ENCODE assay signal across 8 mouse cellular contexts in genomic region chr19:53649361-53649760, GRCm38 (mm10). TPM values are rescaled to one million over a fixed set of nuclear protein-coding genes. Genes with fewer than 3 reads are reported as not detected.
A peak's percentile ranks its signal among the peaks of the same experiment; 100 is the strongest.
DNase-seq lines count a peak whose midpoint lies in the region; ATAC-seq lines count a peak whose summit lies in the region.

No protein-coding gene starts in this region.

- no peaks in the 10 kb centered on the region for H3K9me3 ChIP-seq in forebrain, embryonic 15.5 days
- H3K9me3 ChIP-seq in forebrain, embryonic 11.5 days (ENCODE audit: control insufficient read depth, low read length): no peaks in the 10 kb centered on the region
- H3K9me3 ChIP-seq in limb, embryonic 11.5 days (ENCODE audit: control insufficient read depth, low read length): no peaks in the 10 kb centered on the region

- 73% methylated on average over 6 of the region's 6 CpGs for WGBS in forebrain, embryonic 15.5 days
- 85% methylated on average over 6 of the region's 6 CpGs for WGBS in forebrain, embryonic 11.5 days
- 80% methylated on average over 6 of the region's 6 CpGs for WGBS in limb, embryonic 11.5 days

- H3K4me1 ChIP-seq in forebrain, embryonic 15.5 days: peaks cover 12% of the 10 kb centered on the region
- peaks cover 7% of the 10 kb centered on the region for H3K4me1 ChIP-seq in forebrain, embryonic 11.5 days (replicated peaks; ENCODE audit: control insufficient read depth, insufficient read depth, low read length)
- H3K4me1 ChIP-seq in limb, embryonic 11.5 days (ENCODE audit: control insufficient read depth, insufficient read depth, low read length): peaks cover 15% of the 10 kb centered on the region; the same call in 1 of the 2 replicates

- DNase-seq in forebrain, embryonic 11.5 days (ENCODE audit: low spot score): no peak
- DNase-seq in kidney, postnatal 4 days: peak; percentile 43 to 58
- DNase-seq in kidney, adult 8-10 months: no peak
- peak; percentile 47 for DNase-seq in NIH3T3 (ENCODE audit: low read depth)
- no peak for DNase-seq in limb, embryonic 11.5 days (ENCODE audit: low spot score)
- DNase-seq in urinary bladder, postnatal 4 days (ENCODE audit: low spot score in 2 of 2): no peak
- DNase-seq in thymus, postnatal 36 days: no peak

- no peak overlapping the region for H3K9ac ChIP-seq in forebrain, embryonic 15.5 days (replicated peaks)
- no peak overlapping the region for H3K9ac ChIP-seq in forebrain, embryonic 11.5 days (ENCODE audit: low read length)
- H3K9ac ChIP-seq in limb, embryonic 11.5 days (ENCODE audit: low read length): peak overlapping the region; percentile 27

- 0 out of 2 replicates have a peak, but pooled peaks have one; percentile 15 for ATAC-seq in forebrain, embryonic 15.5 days (replicated peaks)
- no peak for ATAC-seq in forebrain, embryonic 11.5 days (replicated peaks; ENCODE audit: low FRiP score)
- ATAC-seq in limb, embryonic 11.5 days (ENCODE audit: insufficient number of reproducible peaks, low FRiP score, low TSS enrichment, low read depth): no peak

- H3K27me3 ChIP-seq in forebrain, embryonic 15.5 days: no peaks in the 10 kb centered on the region
- H3K27me3 ChIP-seq in forebrain, embryonic 11.5 days (ENCODE audit: control insufficient read depth, insufficient read depth, low read length): no peaks in the 10 kb centered on the region
- H3K27me3 ChIP-seq in limb, embryonic 11.5 days (ENCODE audit: control insufficient read depth, insufficient read depth, low read length): no peaks in the 10 kb centered on the region

- no peak overlapping the region for H3K4me2 ChIP-seq in forebrain, embryonic 15.5 days (replicated peaks)
- no peak overlapping the region for H3K4me2 ChIP-seq in forebrain, embryonic 11.5 days (ENCODE audit: low read depth, low read length, severe bottlenecking)
- H3K4me2 ChIP-seq in limb, embryonic 11.5 days (ENCODE audit: low read depth, severe bottlenecking): no peak overlapping the region

- H3K27ac ChIP-seq in forebrain, embryonic 15.5 days (replicated peaks): peak overlapping the region; percentile 43; the same call in 1 of the 2 replicates
- H3K27ac ChIP-seq in forebrain, embryonic 11.5 days (ENCODE audit: low read depth, low read length): no peak overlapping the region
- peak overlapping the region; percentile 67 for H3K27ac ChIP-seq in limb, embryonic 11.5 days (replicated peaks; ENCODE audit: low read depth, low read length)

- H3K36me3 ChIP-seq in forebrain, embryonic 15.5 days: peaks cover 27% of the 10 kb centered on the region
- no peaks in the 10 kb centered on the region; the same call in 1 of the 2 replicates for H3K36me3 ChIP-seq in forebrain, embryonic 11.5 days (ENCODE audit: control insufficient read depth, insufficient read depth, low read length)
- peaks cover 5% of the 10 kb centered on the region for H3K36me3 ChIP-seq in limb, embryonic 11.5 days (ENCODE audit: control insufficient read depth, insufficient read depth, low read length)

- no peak overlapping the region for H3K4me3 ChIP-seq in forebrain, embryonic 15.5 days
- no peak overlapping the region for H3K4me3 ChIP-seq in forebrain, embryonic 11.5 days (ENCODE audit: low read depth, low read length)
- H3K4me3 ChIP-seq in limb, embryonic 11.5 days (ENCODE audit: low read depth, low read length): no peak overlapping the region

RNA-seq across cellular contexts. Expression of gene Rbm20, which starts 27.7 kb away (rescaled TPM):
- polyA plus RNA-seq in forebrain, embryonic 15.5 days (2015; fragmentation: Nextera tagmentation; extraction: Ambion mirVana): 4.9 and 6.1 TPM in 2 replicates
- polyA plus RNA-seq in forebrain, embryonic 11.5 days (2014; fragmentation: Nextera tagmentation; extraction: Ambion mirVana): 4.2 and 4.6 TPM in 2 replicates
- polyA plus RNA-seq in limb, embryonic 11.5 days (2014; fragmentation: Nextera tagmentation; extraction: Ambion mirVana): 2.4 and 2.7 TPM in 2 replicates

RNA-seq across cellular contexts. Expression of gene Smc3, which starts 49.2 kb away (rescaled TPM):
- polyA plus RNA-seq in forebrain, embryonic 15.5 days (2015; fragmentation: Nextera tagmentation; extraction: Ambion mirVana): 72.4 and 73.3 TPM in 2 replicates
- polyA plus RNA-seq in forebrain, embryonic 11.5 days (2014; fragmentation: Nextera tagmentation; extraction: Ambion mirVana): 94.1 and 101 TPM in 2 replicates
- polyA plus RNA-seq in limb, embryonic 11.5 days (2014; fragmentation: Nextera tagmentation; extraction: Ambion mirVana): 92.8 and 99.7 TPM in 2 replicates

Comparison
In these comparisons a context has a peak if more than half of its experiments do, and no peak if none do; other contexts are left out.
1. DNase-seq: peak in kidney, postnatal 4 days (2 of 2) and NIH3T3 (single experiment); none in forebrain, embryonic 11.5 days (single experiment), kidney, adult 8-10 months (0 of 2), limb, embryonic 11.5 days (single experiment), urinary bladder, postnatal 4 days (0 of 2) and thymus, postnatal 36 days (0 of 2).